Mouse (Mus musculus): ENCODE measurements around the gene Ltbp1. TPM values are rescaled to one million over a fixed set of nuclear protein-coding genes. Genes with fewer than 3 reads are reported as not detected.

Gene Ltbp1
- polyA plus RNA-seq, 1 experiment from 2014 or later = 1.1 TPM

DNA sequence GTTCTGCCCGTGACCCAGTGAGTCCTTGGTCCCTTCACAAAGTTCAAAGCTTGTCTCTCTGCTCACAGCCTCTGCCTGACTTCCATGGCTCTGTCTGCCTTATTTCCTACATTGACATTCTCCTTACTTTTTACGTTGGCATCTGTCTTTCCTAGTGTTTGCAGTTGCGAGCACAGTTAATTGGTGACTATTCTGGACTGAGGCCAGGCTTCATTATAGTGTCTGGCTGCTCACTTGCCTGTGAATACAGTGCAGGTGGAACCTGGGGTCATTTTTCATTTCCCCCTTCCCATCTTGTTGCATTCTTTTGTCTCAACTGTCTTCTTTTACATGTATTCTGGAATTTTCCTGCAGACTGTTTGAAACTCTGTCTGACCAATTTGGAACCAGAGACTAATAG, 287.6 kb downstream of the Ltbp1 start:
- 84% methylated on average over 3 of the region's 3 CpGs for WGBS
- Histone ChIP-seq H3K4me2 (ENCODE audit: low read length) (no peak overlapping the region), H3K36me3 (ENCODE audit: control insufficient read depth, insufficient read depth, low read length) (no peaks in the 10 kb centered on the region), H3K9me3 (replicated peaks; ENCODE audit: control insufficient read depth, low read length, poor library complexity, severe bottlenecking) (no peaks in the 10 kb centered on the region), H3K9ac (ENCODE audit: low read depth, low read length) (no peak overlapping the region), H3K4me1 (ENCODE audit: control insufficient read depth, insufficient read depth, low read length) (no peaks in the 10 kb centered on the region), H3K27ac (ENCODE audit: low read length) (no peak overlapping the region), H3K27me3 (ENCODE audit: control insufficient read depth, insufficient read depth, low read depth, low read length) (no peaks in the 10 kb centered on the region), H3K4me3 (ENCODE audit: low read depth, low read length) (no peak overlapping the region)
- no peak for ATAC-seq

- WGBS = 81% methylated on average over 3 of the region's 3 CpGs
- H3K4me3 ChIP-seq (ENCODE audit: low read depth, low read length) = no peak overlapping the region
Measured at GRCm38 (mm10) chr17:75293725-75294124, 288.4 kb downstream of the Ltbp1 start.

GRCm38 (mm10) chr17:75300908-75301307, 295.5 kb downstream of the Ltbp1 start:
- WGBS = 79% methylated on average over 4 of the region's 4 CpGs
- Histone ChIP-seq H3K27me3 (ENCODE audit: control insufficient read depth, insufficient read depth, low read depth, low read length) (no peaks in the 10 kb centered on the region), H3K4me1 (ENCODE audit: control insufficient read depth, insufficient read depth, low read length) (no peaks in the 10 kb centered on the region), H3K27ac (ENCODE audit: low read length) (no peak overlapping the region), H3K4me3 (ENCODE audit: low read depth, low read length) (no peak overlapping the region), H3K4me2 (ENCODE audit: low read length) (no peak overlapping the region), H3K9me3 (replicated peaks; ENCODE audit: control insufficient read depth, low read length, poor library complexity, severe bottlenecking) (no peaks in the 10 kb centered on the region; the same call in 1 of the 2 replicates), H3K36me3 (ENCODE audit: control insufficient read depth, insufficient read depth, low read length) (no peaks in the 10 kb centered on the region), H3K9ac (ENCODE audit: low read depth, low read length) (no peak overlapping the region)
- ATAC-seq = no peak

More at GRCm38 (mm10) chr17:75293725-75294124, 288.4 kb downstream of the Ltbp1 start:
- H3K36me3 ChIP-seq (ENCODE audit: control insufficient read depth, insufficient read depth, low read length) = no peaks in the 10 kb centered on the region
- no peak overlapping the region for H3K4me2 ChIP-seq (ENCODE audit: low read length)
- H3K27me3 ChIP-seq (ENCODE audit: control insufficient read depth, insufficient read depth, low read depth, low read length) = no peaks in the 10 kb centered on the region
- H3K4me1 ChIP-seq (ENCODE audit: control insufficient read depth, insufficient read depth, low read length) = no peaks in the 10 kb centered on the region
- H3K9ac ChIP-seq (ENCODE audit: low read depth, low read length) = no peak overlapping the region
- no peak for ATAC-seq
- no peaks in the 10 kb centered on the region for H3K9me3 ChIP-seq (replicated peaks; ENCODE audit: control insufficient read depth, low read length, poor library complexity, severe bottlenecking)
- H3K27ac ChIP-seq (ENCODE audit: low read length) = no peak overlapping the region

- Histone ChIP-seq H3K9me3 (replicated peaks; ENCODE audit: control insufficient read depth, low read length, poor library complexity, severe bottlenecking) (no peaks in the 10 kb centered on the region; the same call in 1 of the 2 replicates), H3K4me2 (ENCODE audit: low read length) (no peak overlapping the region), H3K27ac (ENCODE audit: low read length) (no peak overlapping the region), H3K4me1 (ENCODE audit: control insufficient read depth, insufficient read depth, low read length) (no peaks in the 10 kb centered on the region), H3K9ac (ENCODE audit: low read depth, low read length) (no peak overlapping the region), H3K36me3 (ENCODE audit: control insufficient read depth, insufficient read depth, low read length) (no peaks in the 10 kb centered on the region), H3K27me3 (ENCODE audit: control insufficient read depth, insufficient read depth, low read depth, low read length) (no peaks in the 10 kb centered on the region), H3K4me3 (ENCODE audit: low read depth, low read length) (no peak overlapping the region)
- no peak for ATAC-seq
- WGBS = 93% methylated on average over 1 of the region's 1 CpGs
Measured at GRCm38 (mm10) chr17:75304807-75305420, 299.5 kb downstream of the Ltbp1 start.

DNA sequence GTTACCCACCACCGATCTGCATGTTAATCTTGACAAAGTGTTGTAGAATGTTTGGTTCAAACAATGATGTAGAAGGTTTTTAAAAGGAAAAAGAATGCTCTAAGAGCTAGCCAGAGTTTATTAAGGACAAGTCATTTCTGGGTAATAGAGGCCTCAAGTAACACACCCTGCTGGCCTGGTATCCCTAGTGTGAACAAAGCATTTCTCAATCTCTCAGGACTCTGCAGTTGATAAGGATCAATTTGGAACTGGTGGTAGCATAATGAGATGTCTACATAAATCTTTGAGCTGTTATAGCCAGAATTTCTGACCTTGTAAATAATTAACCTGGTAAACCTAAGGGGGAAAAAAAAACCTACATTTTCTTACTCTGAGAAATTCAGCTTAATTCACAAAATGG, 300.3 kb downstream of the Ltbp1 start:
- 87% methylated on average over 1 of the region's 1 CpGs for WGBS
- no peaks in the 10 kb centered on the region for H3K4me1 ChIP-seq (ENCODE audit: control insufficient read depth, insufficient read depth, low read length)
- no peaks in the 10 kb centered on the region for H3K27me3 ChIP-seq (ENCODE audit: control insufficient read depth, insufficient read depth, low read depth, low read length)
- no peak overlapping the region for H3K4me2 ChIP-seq (ENCODE audit: low read length)
- no peak for ATAC-seq
- H3K9ac ChIP-seq (ENCODE audit: low read depth, low read length) = no peak overlapping the region
- no peak overlapping the region for H3K27ac ChIP-seq (ENCODE audit: low read length)
- no peak overlapping the region for H3K4me3 ChIP-seq (ENCODE audit: low read depth, low read length)
- no peaks in the 10 kb centered on the region; the same call in 1 of the 2 replicates for H3K9me3 ChIP-seq (replicated peaks; ENCODE audit: control insufficient read depth, low read length, poor library complexity, severe bottlenecking)
- no peaks in the 10 kb centered on the region for H3K36me3 ChIP-seq (ENCODE audit: control insufficient read depth, insufficient read depth, low read length)

GRCm38 (mm10) chr17:75307070-75308011, 302.0 kb downstream of the Ltbp1 start:
- Histone ChIP-seq H3K27me3 (ENCODE audit: control insufficient read depth, insufficient read depth, low read depth, low read length) (no peaks in the 10 kb centered on the region), H3K4me1 (ENCODE audit: control insufficient read depth, insufficient read depth, low read length) (no peaks in the 10 kb centered on the region), H3K9me3 (replicated peaks; ENCODE audit: control insufficient read depth, low read length, poor library complexity, severe bottlenecking) (no peaks in the 10 kb centered on the region; the same call in 1 of the 2 replicates), H3K27ac (ENCODE audit: low read length) (no peak overlapping the region), H3K4me2 (ENCODE audit: low read length) (no peak overlapping the region), H3K9ac (ENCODE audit: low read depth, low read length) (no peak overlapping the region), H3K36me3 (ENCODE audit: control insufficient read depth, insufficient read depth, low read length) (no peaks in the 10 kb centered on the region), H3K4me3 (ENCODE audit: low read depth, low read length) (no peak overlapping the region)
- 66% methylated on average over 18 of the region's 18 CpGs for WGBS
- ATAC-seq = 0 out of 2 replicates have a peak, but pooled peaks have one; percentile 32

DNA sequence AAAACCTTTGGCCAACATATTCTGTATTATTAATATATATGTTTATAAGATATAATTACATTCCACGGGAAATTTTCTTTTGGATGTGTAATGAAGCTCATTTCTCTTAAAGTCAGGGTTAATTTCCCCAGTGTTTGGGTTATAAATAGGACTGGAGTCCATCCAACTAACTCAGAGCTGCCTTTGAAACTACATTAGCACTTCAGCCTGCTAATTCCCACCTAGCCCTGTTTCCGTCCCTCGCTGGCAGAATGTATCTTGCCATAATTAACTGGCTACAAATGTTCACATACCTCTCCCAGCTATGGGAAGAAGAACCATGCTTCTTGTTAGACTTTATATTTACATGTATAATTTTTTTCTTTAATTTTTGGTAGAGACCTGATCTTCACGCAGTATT, 311.7 kb downstream of the Ltbp1 start:
- Histone ChIP-seq H3K9ac (ENCODE audit: low read depth, low read length) (no peak overlapping the region), H3K36me3 (ENCODE audit: control insufficient read depth, insufficient read depth, low read length) (no peaks in the 10 kb centered on the region), H3K4me3 (ENCODE audit: low read depth, low read length) (no peak overlapping the region), H3K27me3 (ENCODE audit: control insufficient read depth, insufficient read depth, low read depth, low read length) (no peaks in the 10 kb centered on the region), H3K27ac (ENCODE audit: low read length) (no peak overlapping the region), H3K4me2 (ENCODE audit: low read length) (no peak overlapping the region), H3K9me3 (replicated peaks; ENCODE audit: control insufficient read depth, low read length, poor library complexity, severe bottlenecking) (no peaks in the 10 kb centered on the region), H3K4me1 (ENCODE audit: control insufficient read depth, insufficient read depth, low read length) (no peaks in the 10 kb centered on the region)
- ATAC-seq = no peak
- 81% methylated on average over 4 of the region's 4 CpGs for WGBS

DNA sequence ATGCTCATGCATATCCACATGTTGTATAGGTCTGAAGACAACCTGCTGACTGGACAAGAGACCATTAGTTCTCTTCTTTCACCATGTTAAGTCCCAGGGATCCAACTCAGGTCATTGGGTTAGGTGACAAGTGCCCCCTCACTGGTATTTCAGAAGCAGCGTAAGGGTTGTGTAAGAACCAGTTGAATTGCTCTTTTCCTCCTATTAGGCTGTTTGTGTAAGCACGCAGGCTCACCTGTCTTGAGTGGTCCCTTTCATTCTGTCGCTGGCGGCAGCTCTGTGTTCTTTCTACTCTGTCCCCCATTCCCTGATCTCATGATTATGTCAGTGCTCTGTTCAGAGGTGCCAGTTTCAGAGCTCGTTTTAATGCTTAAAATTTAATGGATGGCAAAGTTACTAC, 317.9 kb downstream of the Ltbp1 start:
- no peaks in the 10 kb centered on the region for H3K4me1 ChIP-seq (ENCODE audit: control insufficient read depth, insufficient read depth, low read length)
- H3K9ac ChIP-seq (ENCODE audit: low read depth, low read length) = no peak overlapping the region
- no peak overlapping the region for H3K4me2 ChIP-seq (ENCODE audit: low read length)
- H3K36me3 ChIP-seq (ENCODE audit: control insufficient read depth, insufficient read depth, low read length) = no peaks in the 10 kb centered on the region
- H3K27ac ChIP-seq (ENCODE audit: low read length) = no peak overlapping the region
- no peak overlapping the region for H3K4me3 ChIP-seq (ENCODE audit: low read depth, low read length)
- no peak for ATAC-seq
- H3K9me3 ChIP-seq (replicated peaks; ENCODE audit: control insufficient read depth, low read length, poor library complexity, severe bottlenecking) = no peaks in the 10 kb centered on the region
- H3K27me3 ChIP-seq (ENCODE audit: control insufficient read depth, insufficient read depth, low read depth, low read length) = no peaks in the 10 kb centered on the region
- WGBS = 91% methylated on average over 5 of the region's 5 CpGs

GRCm38 (mm10) chr17:75323766-75324165, 318.4 kb downstream of the Ltbp1 start:
- no peaks in the 10 kb centered on the region for H3K9me3 ChIP-seq (replicated peaks; ENCODE audit: control insufficient read depth, low read length, poor library complexity, severe bottlenecking)
- no peak overlapping the region for H3K4me3 ChIP-seq (ENCODE audit: low read depth, low read length)
- no peak overlapping the region for H3K4me2 ChIP-seq (ENCODE audit: low read length)
- no peaks in the 10 kb centered on the region for H3K4me1 ChIP-seq (ENCODE audit: control insufficient read depth, insufficient read depth, low read length)
- no peaks in the 10 kb centered on the region for H3K36me3 ChIP-seq (ENCODE audit: control insufficient read depth, insufficient read depth, low read length)
- no peak overlapping the region for H3K9ac ChIP-seq (ENCODE audit: low read depth, low read length)
- no peak for ATAC-seq
- no peaks in the 10 kb centered on the region for H3K27me3 ChIP-seq (ENCODE audit: control insufficient read depth, insufficient read depth, low read depth, low read length)
- no peak overlapping the region for H3K27ac ChIP-seq (ENCODE audit: low read length)
- WGBS = 91% methylated on average over 10 of the region's 10 CpGs

Data from midbrain, embryonic 16.5 days (tissue).